Mouse (Mus musculus): ENCODE data around the gene Ampd3. TPM values are rescaled to one million over a fixed set of nuclear protein-coding genes. Genes with fewer than 3 reads are reported as not detected.

Ampd3 gene
- total RNA-seq, 4 experiments from 2014 or later: 7.4 to 11.7 (median 9.5) TPM

DNA sequence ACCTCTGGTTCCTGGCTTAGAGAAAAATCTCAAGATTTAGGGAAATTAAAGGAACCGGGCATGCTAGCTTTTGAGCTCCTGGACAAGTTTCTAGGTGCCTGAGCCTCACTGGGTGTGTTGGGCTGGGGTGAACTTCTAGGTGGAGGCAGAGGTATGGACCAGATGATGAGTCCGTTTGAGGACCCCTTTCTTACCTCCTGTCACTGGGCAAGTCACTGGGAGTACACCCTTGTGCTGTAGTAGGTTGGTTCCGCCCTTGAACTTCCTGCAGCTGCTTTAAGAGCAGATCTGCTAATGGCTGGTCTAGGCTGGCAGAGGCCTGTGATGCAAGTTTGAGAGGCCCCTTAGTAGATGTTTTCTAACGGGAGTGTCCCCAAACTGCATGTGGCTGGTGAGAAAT is 1.1 kb downstream of the Ampd3 start:
- DNase-seq (ENCODE audit: low spot score in 2 of 2): no peak

DNA sequence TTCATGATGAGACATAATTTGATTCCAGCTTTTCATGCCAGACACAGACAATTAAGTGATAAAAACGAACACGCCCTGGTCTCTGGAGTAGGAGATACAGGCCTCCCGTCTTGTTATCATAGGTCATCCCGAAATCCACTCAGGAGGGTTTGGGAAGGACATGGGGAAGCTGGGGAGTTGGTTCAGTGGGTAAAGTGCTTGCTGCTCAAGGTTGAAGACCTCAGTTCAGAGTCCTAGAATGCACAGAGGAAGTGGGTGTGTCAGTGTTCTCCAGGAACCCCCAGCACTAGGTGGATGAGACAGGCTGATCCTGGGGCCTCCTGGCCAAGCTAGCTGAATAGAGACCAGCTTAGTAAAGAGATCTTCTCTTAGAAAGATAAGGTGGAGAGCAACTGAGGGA is 2.9 kb downstream of the Ampd3 start:
- no peak for DNase-seq (ENCODE audit: low spot score in 2 of 2)

GRCm38 (mm10) chr7:110772343-110772742 is 4.3 kb downstream of the Ampd3 start:
- DNase-seq (ENCODE audit: low spot score in 2 of 2): no peak

DNA sequence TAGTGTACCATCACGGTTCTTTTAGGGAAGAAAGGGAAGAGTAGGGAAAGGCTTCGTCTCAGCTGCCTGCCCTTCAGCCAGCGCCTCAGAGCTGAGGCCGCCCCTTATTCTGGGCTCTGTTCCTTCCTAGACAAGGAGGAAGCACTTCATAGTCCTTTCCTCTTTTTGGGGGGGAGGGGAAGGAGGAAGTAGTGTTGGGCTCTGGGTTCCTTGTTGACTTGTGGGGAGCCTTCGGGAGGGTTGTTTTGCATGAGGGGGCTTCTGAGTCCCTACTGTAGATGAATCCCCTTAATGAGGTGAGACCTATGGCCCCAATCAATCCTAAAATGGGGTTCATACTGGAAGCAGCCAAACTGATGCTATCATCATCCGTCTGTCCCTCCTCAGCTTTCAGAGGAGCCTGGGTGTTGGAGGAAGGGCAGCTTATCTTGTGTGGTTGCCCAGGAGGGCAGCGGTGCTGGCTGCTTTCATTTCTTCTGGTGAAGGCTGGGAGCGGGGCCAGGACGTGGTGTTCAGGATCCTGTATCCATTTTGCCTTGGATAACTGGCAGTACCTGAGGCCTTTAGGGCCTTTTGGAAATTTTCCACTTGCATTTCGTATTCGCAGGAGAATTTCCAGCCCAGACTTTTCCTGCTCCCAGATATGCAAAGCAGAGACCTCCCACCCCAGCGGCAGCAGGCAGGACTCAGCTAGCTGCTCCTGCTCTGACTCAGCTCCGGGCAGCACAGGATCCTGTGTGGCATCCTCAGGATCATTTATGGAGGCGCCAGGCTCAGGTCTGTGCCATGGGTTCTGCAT is 5.4 kb downstream of the Ampd3 start:
- DNase-seq (ENCODE audit: low spot score in 2 of 2): peak; percentile 60 to 66

DNA sequence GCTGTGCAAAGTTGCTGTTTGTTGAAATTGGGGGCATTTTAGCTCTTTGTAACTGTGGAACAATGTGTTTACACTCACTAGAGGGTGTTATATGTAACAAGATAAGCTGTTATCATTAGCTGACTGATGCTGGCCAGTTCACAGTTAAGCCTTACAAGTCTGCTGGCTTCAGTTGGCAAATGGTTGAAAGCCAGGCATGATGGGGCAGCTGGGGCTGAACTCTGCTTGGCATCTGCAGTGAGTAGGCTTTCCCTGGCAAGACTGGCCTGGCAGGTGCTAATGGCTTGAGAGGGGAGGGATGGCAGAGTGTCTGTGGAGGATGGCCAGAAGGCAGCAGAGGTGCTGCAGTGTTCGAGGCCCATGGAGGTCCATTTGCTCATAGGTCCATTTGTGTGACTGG is 6.1 kb downstream of the Ampd3 start:
- peak; percentile 56 to 78 for DNase-seq (ENCODE audit: low spot score in 2 of 2)

DNA sequence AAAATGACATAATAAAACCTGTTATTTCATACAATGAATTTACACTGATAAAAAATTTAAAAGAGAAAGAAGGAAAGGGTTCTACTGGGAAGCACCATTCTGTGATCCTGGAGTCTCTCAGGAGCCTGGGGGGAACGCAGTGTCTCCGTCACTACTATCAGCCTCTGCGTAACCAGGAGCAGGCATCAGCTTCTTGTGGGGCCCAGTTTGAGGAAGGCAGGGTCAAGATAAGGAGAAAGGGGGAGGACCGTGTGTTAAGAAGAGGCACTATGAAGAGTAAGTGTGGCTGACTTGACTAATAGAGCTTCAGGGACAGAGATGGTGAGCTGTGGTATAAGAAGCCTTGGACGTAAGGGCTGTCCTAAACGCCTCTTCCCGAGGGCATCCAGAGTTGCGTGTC is 6.7 kb downstream of the Ampd3 start:
- DNase-seq (ENCODE audit: low spot score in 2 of 2): no peak

- no peak for DNase-seq (ENCODE audit: low spot score in 2 of 2)
Measured at GRCm38 (mm10) chr7:110777146-110778001, 9.4 kb downstream of the Ampd3 start.

- DNase-seq (ENCODE audit: low spot score in 2 of 2): no peak
Measured at GRCm38 (mm10) chr7:110778933-110779332, 10.9 kb downstream of the Ampd3 start.

GRCm38 (mm10) chr7:110779605-110780111 is 11.7 kb downstream of the Ampd3 start:
- DNase-seq (ENCODE audit: low spot score in 2 of 2): no peak

- DNase-seq (ENCODE audit: low spot score in 2 of 2): no peak
Measured at GRCm38 (mm10) chr7:110780520-110780919, 12.5 kb downstream of the Ampd3 start.

DNA sequence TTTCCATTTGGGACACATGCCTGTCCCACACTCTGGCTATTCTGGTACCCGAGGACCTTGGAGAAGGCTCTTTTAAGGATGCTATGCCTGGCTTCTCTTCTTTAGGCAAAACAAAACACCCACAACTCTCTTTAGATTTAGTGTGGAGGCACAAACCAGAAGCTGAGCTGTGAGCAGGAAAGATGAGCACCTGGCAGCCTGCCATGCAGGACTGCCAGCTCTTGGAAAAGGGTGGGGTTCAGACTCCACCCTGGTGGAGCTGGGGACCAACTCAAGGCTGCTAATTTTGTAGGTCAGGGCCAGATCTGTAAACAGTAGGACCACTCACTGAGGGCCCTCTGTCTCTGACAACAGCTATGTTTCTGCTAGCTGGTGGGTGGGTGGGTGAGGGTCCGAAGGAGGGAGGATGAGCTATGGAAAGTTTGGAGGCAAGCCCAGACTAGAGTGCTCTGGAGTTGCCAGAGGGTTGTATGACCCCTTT is 13.3 kb downstream of the Ampd3 start:
- no peak for DNase-seq (ENCODE audit: low spot score in 2 of 2)

GRCm38 (mm10) chr7:110782135-110782534 is 14.1 kb downstream of the Ampd3 start:
- DNase-seq (ENCODE audit: low spot score in 2 of 2): no peak

DNA sequence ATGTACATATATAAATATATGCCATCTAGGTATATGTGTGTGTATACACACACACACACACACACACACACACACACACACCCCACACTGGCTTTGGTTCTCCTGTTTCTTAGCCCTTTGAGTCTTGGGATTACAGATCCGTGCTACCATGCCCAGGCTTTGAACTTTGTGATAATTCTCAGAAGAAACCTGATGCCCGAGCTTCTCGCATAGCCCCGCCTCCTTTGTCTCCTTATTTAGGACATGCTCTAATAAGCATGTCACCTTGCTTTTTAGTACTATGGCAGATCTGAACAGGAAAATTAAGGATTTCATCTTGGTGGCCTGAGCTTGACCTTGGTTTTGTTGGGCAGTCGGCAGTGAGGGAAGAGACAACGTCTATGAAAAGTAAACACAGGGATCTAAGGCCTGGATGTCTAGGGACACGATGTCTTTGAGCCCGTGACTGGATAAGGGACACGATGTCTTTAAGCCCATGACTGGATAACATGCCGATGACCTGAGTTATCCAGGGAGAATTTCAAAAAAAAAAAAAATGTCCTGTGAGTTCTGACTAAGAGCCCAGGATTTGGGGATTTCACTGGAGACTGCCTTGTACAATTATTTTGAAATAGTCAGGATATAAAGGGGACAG is 15.0 kb downstream of the Ampd3 start:
- DNase-seq (ENCODE audit: low spot score in 2 of 2): peak in 1 of 2 experiments; percentile 38

- peak in 1 of 2 experiments; percentile 51 for DNase-seq (ENCODE audit: low spot score in 2 of 2)
Measured at GRCm38 (mm10) chr7:110784965-110785364, 17.0 kb downstream of the Ampd3 start.

- no peak for DNase-seq (ENCODE audit: low spot score in 2 of 2)
Measured at GRCm38 (mm10) chr7:110785741-110786146, 17.7 kb downstream of the Ampd3 start.

GRCm38 (mm10) chr7:110787310-110787709 is 19.3 kb downstream of the Ampd3 start:
- DNase-seq (ENCODE audit: low spot score in 2 of 2): no peak

DNA sequence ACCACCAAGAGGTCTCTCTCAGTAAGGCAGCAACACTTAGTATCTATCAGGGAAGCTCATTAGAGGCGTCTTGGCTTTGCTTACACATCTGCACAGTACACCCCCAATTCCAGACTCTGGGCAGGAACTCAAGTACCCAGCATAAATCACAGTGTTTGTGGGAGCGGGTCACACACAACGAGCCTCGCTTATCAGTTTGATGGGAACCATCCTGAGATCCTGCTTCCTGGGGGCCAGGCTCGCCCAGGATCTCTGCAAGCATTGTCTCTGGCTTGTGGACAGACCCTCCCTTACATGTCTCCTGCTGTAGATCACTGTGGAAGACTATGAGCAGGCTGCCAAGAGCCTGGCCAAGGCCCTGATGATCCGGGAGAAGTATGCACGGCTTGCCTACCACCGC is 22.9 kb downstream of the Ampd3 start:
- DNase-seq (ENCODE audit: low spot score in 2 of 2): no peak

- no peak for DNase-seq (ENCODE audit: low spot score in 2 of 2)
Measured at GRCm38 (mm10) chr7:110792201-110792600, 24.2 kb downstream of the Ampd3 start.

- no peak for DNase-seq (ENCODE audit: low spot score in 2 of 2)
Measured at GRCm38 (mm10) chr7:110792834-110793233, 24.8 kb downstream of the Ampd3 start.

- DNase-seq (ENCODE audit: low spot score in 2 of 2): no peak
Measured at GRCm38 (mm10) chr7:110794722-110795121, 26.7 kb downstream of the Ampd3 start.

- no peak for DNase-seq (ENCODE audit: low spot score in 2 of 2)
Measured at GRCm38 (mm10) chr7:110796367-110797051, 28.5 kb downstream of the Ampd3 start.
